8 mouse cellular contexts compared by ENCODE assay signal in the genomic region with DNA sequence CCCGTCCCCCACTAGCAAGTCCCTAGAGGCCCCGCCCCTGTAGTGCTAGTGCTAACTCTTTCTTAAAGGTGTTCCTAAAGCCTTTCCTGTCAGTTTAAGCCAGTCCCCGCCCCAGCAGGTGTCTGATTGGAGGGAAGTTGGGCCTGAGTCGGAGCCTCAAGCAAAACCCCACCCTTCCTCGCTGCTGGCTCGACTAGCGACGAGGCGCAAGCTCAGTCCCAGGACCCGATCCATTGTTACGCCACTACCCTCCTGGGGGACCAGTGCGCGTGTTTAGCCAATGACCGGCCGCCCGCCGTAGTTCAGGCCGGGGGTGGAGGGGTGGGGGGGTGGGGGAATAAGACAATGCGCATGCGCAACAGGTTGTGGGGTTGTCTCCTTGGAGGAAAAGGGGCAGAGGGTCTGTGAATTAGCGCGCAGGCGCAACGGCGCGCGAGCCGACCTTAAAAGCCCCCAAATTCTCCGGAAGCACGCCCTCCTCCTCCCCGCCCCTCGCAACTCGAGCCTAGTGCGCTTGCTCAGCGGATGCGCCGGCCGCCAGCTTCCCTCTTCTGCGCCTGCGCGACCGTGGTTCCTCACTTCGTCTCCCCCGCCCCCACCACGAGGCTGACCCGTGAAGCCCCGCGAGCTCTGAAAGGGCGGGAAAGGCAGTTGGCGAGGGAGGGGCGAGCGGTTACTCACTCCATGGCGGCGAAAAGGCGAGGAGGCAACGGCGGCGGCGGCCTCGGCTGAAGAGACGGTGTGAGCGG. TPM values are rescaled to one million over a fixed set of nuclear protein-coding genes. Genes with fewer than 3 reads are reported as not detected.
DNase-seq lines count a peak whose midpoint lies in the region; ATAC-seq and TF ChIP-seq lines count a peak whose summit lies in the region.

A gene (plus strand): TSS at position 368 of the 749 bp plus-strand sequence.
A gene (plus strand): TSS at position 667 of the 749 bp plus-strand sequence.

- H3K27me3 ChIP-seq in embryonic facial prominence, embryonic 13.5 days, result no peaks in the 10 kb centered on the region
- no peaks in the 10 kb centered on the region for H3K27me3 ChIP-seq in kidney, adult 2 months (replicated peaks; ENCODE audit: control insufficient read depth, insufficient read depth, low read length)
- H3K27me3 ChIP-seq in limb, embryonic 12.5 days, result no peaks in the 10 kb centered on the region
- no peaks in the 10 kb centered on the region for H3K27me3 ChIP-seq in midbrain, embryonic 15.5 days (replicated peaks)
- H3K27me3 ChIP-seq in spleen, adult 2 months (ENCODE audit: control insufficient read depth, insufficient read depth, low read length), result no peaks in the 10 kb centered on the region

- H3K9ac ChIP-seq in embryonic facial prominence, embryonic 13.5 days, result peak within 1 kb of the TSS; percentile 97
- H3K9ac ChIP-seq in limb, embryonic 12.5 days (replicated peaks), result peak within 1 kb of the TSS; percentile 90
- peak within 1 kb of the TSS; percentile 71 for H3K9ac ChIP-seq in midbrain, embryonic 15.5 days

- H3K9me3 ChIP-seq in embryonic facial prominence, embryonic 13.5 days, result no peaks in the 10 kb centered on the region
- no peaks in the 10 kb centered on the region for H3K9me3 ChIP-seq in limb, embryonic 12.5 days
- no peaks in the 10 kb centered on the region for H3K9me3 ChIP-seq in midbrain, embryonic 15.5 days

- peaks cover 20% of the 10 kb centered on the region for H3K36me3 ChIP-seq in embryonic facial prominence, embryonic 13.5 days
- H3K36me3 ChIP-seq in kidney, adult 2 months (ENCODE audit: control insufficient read depth, insufficient read depth, low read length), result no peaks in the 10 kb centered on the region
- H3K36me3 ChIP-seq in limb, embryonic 12.5 days, result peaks cover 37% of the 10 kb centered on the region
- no peaks in the 10 kb centered on the region for H3K36me3 ChIP-seq in midbrain, embryonic 15.5 days (replicated peaks)
- no peaks in the 10 kb centered on the region for H3K36me3 ChIP-seq in spleen, adult 2 months (ENCODE audit: control insufficient read depth, insufficient read depth, low read length)

- peak within 1 kb of the TSS; percentile 73 for H3K4me3 ChIP-seq in embryonic facial prominence, embryonic 13.5 days
- H3K4me3 ChIP-seq in kidney, adult 2 months (ENCODE audit: insufficient read depth, low read depth, low read length), result peak within 1 kb of the TSS; percentile 82
- peak within 1 kb of the TSS; percentile 72 for H3K4me3 ChIP-seq in limb, embryonic 12.5 days (replicated peaks)
- H3K4me3 ChIP-seq in midbrain, embryonic 15.5 days, result peak within 1 kb of the TSS; percentile 68
- peak within 1 kb of the TSS; percentile 93 for H3K4me3 ChIP-seq in spleen, adult 2 months (ENCODE audit: extremely low read depth, insufficient read depth, insufficient read length)

- peak within 1 kb of the TSS; percentile 96 for H3K27ac ChIP-seq in embryonic facial prominence, embryonic 13.5 days
- H3K27ac ChIP-seq in kidney, adult 2 months (ENCODE audit: insufficient read depth, low read depth, low read length), result peak within 1 kb of the TSS; percentile 76
- peak within 1 kb of the TSS; percentile 97 for H3K27ac ChIP-seq in limb, embryonic 12.5 days
- H3K27ac ChIP-seq in midbrain, embryonic 15.5 days, result peak within 1 kb of the TSS; percentile 90
- peak within 1 kb of the TSS; percentile 92 for H3K27ac ChIP-seq in spleen, adult 2 months (ENCODE audit: insufficient read depth, low read length)

- DNase-seq in 3134 (ENCODE audit: extremely low read depth, insufficient read length, low spot score), result peak; percentile 96
- DNase-seq in adrenal gland, postnatal 36 days, result peak; percentile 98 to 100
- peak; percentile 99 for DNase-seq in heart, adult 18-20 months
- DNase-seq in kidney, adult 2 months, result peak; percentile 99
- peak; percentile 98 to 99 for DNase-seq in spleen, adult 2 months (ENCODE audit: low read depth in 1 of 2, low spot score in 2 of 2)

- ATAC-seq in embryonic facial prominence, embryonic 13.5 days (ENCODE audit: insufficient number of reproducible peaks, insufficient read depth, low FRiP score, low TSS enrichment, low read depth), result peak; percentile 93
- peak; percentile 94 for ATAC-seq in limb, embryonic 12.5 days (ENCODE audit: insufficient number of reproducible peaks, insufficient read depth, low FRiP score, low TSS enrichment, low read depth)
- ATAC-seq in midbrain, embryonic 15.5 days (replicated peaks), result peak; percentile 94

- H3K4me1 ChIP-seq in embryonic facial prominence, embryonic 13.5 days, result peaks cover 44% of the 10 kb centered on the region
- H3K4me1 ChIP-seq in kidney, adult 2 months (ENCODE audit: control insufficient read depth, insufficient read depth, low read length), result peaks cover 20% of the 10 kb centered on the region
- H3K4me1 ChIP-seq in limb, embryonic 12.5 days (replicated peaks), result peaks cover 41% of the 10 kb centered on the region
- H3K4me1 ChIP-seq in midbrain, embryonic 15.5 days, result peaks cover 46% of the 10 kb centered on the region
- H3K4me1 ChIP-seq in spleen, adult 2 months (ENCODE audit: control insufficient read depth, insufficient read depth, insufficient read length), result peaks cover 7% of the 10 kb centered on the region

- no peak for TF ChIP-seq POLR2A in kidney, adult 2 months (IDR thresholded peaks at IDR 0.05; ENCODE audit: low read depth, low read length)
- TF ChIP-seq POLR2A in spleen, adult 2 months (IDR thresholded peaks at IDR 0.05; ENCODE audit: low read depth, low read length), result peak; percentile 60

- peak within 1 kb of the TSS; percentile 73 for H3K4me2 ChIP-seq in embryonic facial prominence, embryonic 13.5 days
- H3K4me2 ChIP-seq in limb, embryonic 12.5 days, result peak within 1 kb of the TSS; percentile 87
- peak within 1 kb of the TSS; percentile 63 for H3K4me2 ChIP-seq in midbrain, embryonic 15.5 days

- WGBS in embryonic facial prominence, embryonic 13.5 days, result under 1% methylated on average over 58 of the region's 62 CpGs
- 1% methylated on average over 60 of the region's 62 CpGs for WGBS in kidney, adult 2 months
- under 1% methylated on average over 61 of the region's 62 CpGs for WGBS in limb, embryonic 12.5 days
- WGBS in midbrain, embryonic 15.5 days, result under 1% methylated on average over 62 of the region's 62 CpGs
- WGBS in spleen, adult 2 months, result under 1% methylated on average over 59 of the region's 62 CpGs

- 0 out of 2 replicates have a peak, but pooled peaks have one; percentile 3 for TF ChIP-seq CTCF in kidney, adult 2 months (conservative IDR thresholded peaks at IDR 0.05; ENCODE audit: insufficient read depth, insufficient read length, low read depth, low read length)
- no peak for TF ChIP-seq CTCF in spleen, adult 2 months (IDR thresholded peaks at IDR 0.05; ENCODE audit: extremely low read depth, insufficient read depth, insufficient read length, insufficient replicate concordance)

RNA-seq across cellular contexts. Expression of the first gene that starts in this region (rescaled TPM):
- 10 to 100 TPM; 40.9 to 42.5 TPM for total RNA-seq in adrenal gland, postnatal 36 days (2021)
- polyA plus RNA-seq in embryonic facial prominence, embryonic 13.5 days (2015; fragmentation: Nextera tagmentation; extraction: Ambion mirVana), result 93.5 and 100 TPM in 2 replicates
- 10 to 100 TPM; 25.4 to 26.0 TPM for total RNA-seq in heart, adult 18-20 months (2021)
- 32.6 and 35.9 TPM in 2 replicates for polyA plus RNA-seq in kidney, adult 2 months (2012; rRNA removed)
- polyA plus RNA-seq in limb, embryonic 12.5 days (2016; fragmentation: Nextera tagmentation; extraction: Ambion mirVana), result 105 and 114 TPM in 2 replicates
- polyA plus RNA-seq in midbrain, embryonic 15.5 days (2015; fragmentation: Nextera tagmentation; extraction: Ambion mirVana), result 49.9 and 52.7 TPM in 2 replicates
- polyA plus RNA-seq in spleen, adult 2 months (2012; rRNA removed), result 43.8 and 60.5 TPM in 2 replicates

RNA-seq across cellular contexts. Expression of the second gene that starts in this region (rescaled TPM):
- total RNA-seq in adrenal gland, postnatal 36 days (2021), result 1 to 10 TPM; 2.0 to 2.6 TPM
- polyA plus RNA-seq in embryonic facial prominence, embryonic 13.5 days (2015; fragmentation: Nextera tagmentation; extraction: Ambion mirVana), result 1.7 and 2.2 TPM in 2 replicates
- 1 to 10 TPM in 1 of 2 experiments, under 1 TPM in 1; 0.62 to 4.8 TPM for total RNA-seq in heart, adult 18-20 months (2021)
- polyA plus RNA-seq in kidney, adult 2 months (2012; rRNA removed), result 1.5 and 9.7 TPM in 2 replicates
- polyA plus RNA-seq in limb, embryonic 12.5 days (2016; fragmentation: Nextera tagmentation; extraction: Ambion mirVana), result 1.5 and 2.5 TPM in 2 replicates
- 1.6 and 2.2 TPM in 2 replicates for polyA plus RNA-seq in midbrain, embryonic 15.5 days (2015; fragmentation: Nextera tagmentation; extraction: Ambion mirVana)
- polyA plus RNA-seq in spleen, adult 2 months (2012; rRNA removed), result 175 and 251 TPM in 2 replicates

Comparison
In these comparisons a context has a peak if more than half of its experiments do, and no peak if none do; other contexts are left out.
1. Peak in every context shown above with its lines: DNase-seq, ATAC-seq, H3K4me3 ChIP-seq and H3K27ac ChIP-seq.
2. RNA of the second gene that starts in this region (polyA plus RNA-seq): 175 to 251 TPM in spleen, adult 2 months; 1.5 to 9.7 TPM in kidney, adult 2 months, 1.7 to 2.2 TPM in embryonic facial prominence, embryonic 13.5 days, 1.6 to 2.2 TPM in midbrain, embryonic 15.5 days and 1.5 to 2.5 TPM in limb, embryonic 12.5 days; every median in the first group is over 10 times any median in the second.